Mouse (Mus musculus) lung, embryonic 14.5 days (tissue): ENCODE measurements around the gene Dcpp2. TPM values are rescaled to one million over a fixed set of nuclear protein-coding genes. Genes with fewer than 3 reads are reported as not detected.
"Not testable (repeated sequence)": the region's sequence is repeated elsewhere in the genome, so short reads cannot be mapped to it uniquely, and the experiment has no call there.

ENCODE experiments used
- ATAC-seq: fragments of 200-750 bp; cut with Nextera tagmentation; 2 replicates; pipeline ENCODE4 v1.8.0; 2017; ENCODE audit warnings: mild to moderate bottlenecking, moderate TSS enrichment, moderate library complexity; ENCODE audit not compliant: insufficient read depth
- DNase-seq: peaks from one replicate; pipeline ENCODE4 v3.0.0-alpha.2; 2015
- H3K27ac ChIP-seq: fragments of 300-500 bp; sonication (generic); 2 replicates; pipeline ENCODE4 v1.5.1; 2014; ENCODE audit warnings: low read depth, mild to moderate bottlenecking, moderate library complexity
- H3K27me3 ChIP-seq: fragments of 300-500 bp; sonication (generic); 2 replicates; pipeline ENCODE4 v1.6.1; 2014; ENCODE audit warnings: low read length, control low read depth; ENCODE audit not compliant: insufficient read depth
- H3K36me3 ChIP-seq: fragments of 300-500 bp; sonication (generic); 2 replicates; pipeline ENCODE4 v1.6.1; 2014; ENCODE audit warnings: control low read depth; ENCODE audit not compliant: insufficient read depth
- H3K4me1 ChIP-seq: fragments of 300-500 bp; sonication (generic); 2 replicates; pipeline ENCODE4 v1.6.1; 2014; ENCODE audit warnings: antibody characterized with exemption, control low read depth; ENCODE audit not compliant: insufficient read depth
- H3K4me2 ChIP-seq: fragments of 300-500 bp; sonication (generic); 2 replicates; pipeline ENCODE4 v1.6.1; 2014; ENCODE audit warnings: mild to moderate bottlenecking
- H3K4me3 ChIP-seq: fragments of 300-500 bp; sonication (generic); 2 replicates; pipeline ENCODE4 v1.5.1; 2014; ENCODE audit warnings: low read depth, low read length
- H3K9ac ChIP-seq: fragments of 300-500 bp; sonication (generic); 2 replicates; pipeline ENCODE4 v1.6.1; 2014
- H3K9me3 ChIP-seq: fragments of 300-500 bp; sonication (generic); 2 replicates; pipeline ENCODE4 v1.6.1; 2016; ENCODE audit warnings: low read depth, low read length, control low read depth
- CTCF ChIP-seq: IDR thresholded peaks from 2 replicates; pipeline ENCODE4 v1.5.1; 2016; ENCODE audit warnings: antibody characterized with exemption, low read depth
- WGBS: fragments of 180-500 bp; shearing (Covaris S2); extraction: QIAGEN DNeasy Blood & Tissue Kit; methylation state at CpG from one replicate; pipeline ENCODE4 v1.1.7; 2014; 5-methylcytosine and 5-hydroxymethylcytosine counted together
- polyA plus RNA-seq: library from polyadenylated mRNA; unstranded; fragments of >200 nt; fragmentation: Nextera tagmentation; extraction: Ambion mirVana; gene quantifications from 2 replicates; pipeline ENCODE4 v1.2.1, GENCODE M21; 2014

Gene Dcpp2
- polyA plus RNA-seq, 1 experiment from 2014 or later: not detected

GRCm38 (mm10) chr17:23868513-23868912 lies 12.2 kb upstream of the Dcpp2 start:
- TF ChIP-seq CTCF: no peak
- Histone ChIP-seq H3K9me3 (no peaks in the 10 kb centered on the region), H3K4me1 (no peaks in the 10 kb centered on the region), H3K36me3 (no peaks in the 10 kb centered on the region), H3K9ac (no peak overlapping the region), H3K27me3 (no peaks in the 10 kb centered on the region), H3K4me2 (no peak overlapping the region), H3K4me3 (no peak overlapping the region), H3K27ac (no peak overlapping the region)
- ATAC-seq: no peak
- no peak for DNase-seq
- 79% methylated on average over 11 of the region's 11 CpGs for WGBS

- Histone ChIP-seq H3K36me3 (no peaks in the 10 kb centered on the region), H3K4me1 (no peaks in the 10 kb centered on the region), H3K4me2 (no peak overlapping the region), H3K4me3 (no peak overlapping the region), H3K27me3 (no peaks in the 10 kb centered on the region), H3K9ac (no peak overlapping the region), H3K9me3 (no peaks in the 10 kb centered on the region), H3K27ac (no peak overlapping the region)
- ATAC-seq (peak; percentile 68), DNase-seq (peak; percentile 87)
- WGBS: 35% methylated on average over 8 of the region's 8 CpGs
- peak; percentile 98 for TF ChIP-seq CTCF
Measured at GRCm38 (mm10) chr17:23873884-23874856, 6.5 kb upstream of the Dcpp2 start.

GRCm38 (mm10) chr17:23876741-23877140 lies 3.9 kb upstream of the Dcpp2 start:
- H3K27me3 ChIP-seq: no peaks in the 10 kb centered on the region

GRCm38 (mm10) chr17:23877166-23877565 lies 3.5 kb upstream of the Dcpp2 start:
- no peak for DNase-seq
- Histone ChIP-seq H3K27me3 (no peaks in the 10 kb centered on the region), H3K4me2 (no peak overlapping the region), H3K9me3 (no peaks in the 10 kb centered on the region), H3K4me3 (no peak overlapping the region), H3K4me1 (no peaks in the 10 kb centered on the region), H3K27ac (no peak overlapping the region), H3K9ac (no peak overlapping the region), H3K36me3 (no peaks in the 10 kb centered on the region)
- no peak for TF ChIP-seq CTCF
- no peak for ATAC-seq
- WGBS: 83% methylated on average over 2 of the region's 2 CpGs

More at GRCm38 (mm10) chr17:23876741-23877140, 3.9 kb upstream of the Dcpp2 start:
- H3K27ac ChIP-seq: no peak overlapping the region
- no peak overlapping the region for H3K4me2 ChIP-seq
- no peaks in the 10 kb centered on the region for H3K36me3 ChIP-seq
- no peak overlapping the region for H3K9ac ChIP-seq
- H3K4me3 ChIP-seq: no peak overlapping the region
- no peaks in the 10 kb centered on the region for H3K4me1 ChIP-seq
- no peaks in the 10 kb centered on the region for H3K9me3 ChIP-seq
- DNase-seq (no peak), ATAC-seq (no peak)
- 54% methylated on average over 3 of the region's 3 CpGs for WGBS
- no peak for TF ChIP-seq CTCF

- not testable (repeated sequence) for ATAC-seq, H3K27ac ChIP-seq, H3K9me3 ChIP-seq, H3K4me3 ChIP-seq, H3K27me3 ChIP-seq, H3K4me2 ChIP-seq, H3K4me1 ChIP-seq, H3K9ac ChIP-seq, H3K36me3 ChIP-seq
- DNase-seq: peak; percentile 2
- WGBS: 29% methylated on average over 4 of the region's 4 CpGs
Measured at GRCm38 (mm10) chr17:23917158-23917557, 36.5 kb downstream of the Dcpp2 start, which contains the start of gene Dcpp3. Gene Dcpp3, plus strand, starts transcription at chr17:23917458.

GRCm38 (mm10) chr17:23924531-23925007 lies 43.9 kb downstream of the Dcpp2 start:
- Histone ChIP-seq H3K27ac (peak overlapping the region; percentile 98), H3K4me2 (peak overlapping the region; percentile 76), H3K36me3 (no peaks in the 10 kb centered on the region), H3K27me3 (no peaks in the 10 kb centered on the region), H3K9me3 (no peaks in the 10 kb centered on the region), H3K4me3 (peak overlapping the region; percentile 38), H3K9ac (peak overlapping the region; percentile 75), H3K4me1 (peaks cover 4% of the 10 kb centered on the region; the same call in 1 of the 2 replicates)
- DNase-seq: peak; percentile 96
- WGBS: under 1% methylated on average over 29 of the region's 29 CpGs
- ATAC-seq: peak; percentile 99
- peak; percentile 41 for TF ChIP-seq CTCF

- peak overlapping the region; percentile 75 for H3K9ac ChIP-seq
- WGBS: 0% methylated on average over 14 of the region's 14 CpGs
Measured at GRCm38 (mm10) chr17:23925090-23925493, 44.4 kb downstream of the Dcpp2 start.

More at GRCm38 (mm10) chr17:23925090-23925493, 44.4 kb downstream of the Dcpp2 start:
- Histone ChIP-seq H3K4me1 (peaks cover 4% of the 10 kb centered on the region; the same call in 1 of the 2 replicates), H3K9me3 (no peaks in the 10 kb centered on the region), H3K4me2 (peak overlapping the region; percentile 76), H3K27ac (peak overlapping the region; percentile 98), H3K36me3 (no peaks in the 10 kb centered on the region), H3K4me3 (peak overlapping the region; percentile 38), H3K27me3 (no peaks in the 10 kb centered on the region)
- DNase-seq (peak; percentile 83), ATAC-seq (peak; percentile 85)
- TF ChIP-seq CTCF: peak; percentile 21; the same call in 1 of the 2 replicates
